Mouse (Mus musculus) spleen, adult 2 months (tissue): Measurements from ENCODE around the gene Hmg20a.

Experiments
- CTCF ChIP-seq: fragments of 200-500 bp; IDR thresholded peaks from 2 replicates; pipeline ENCODE4 v1.5.1; 2011; ENCODE audit warnings: mild to moderate bottlenecking, inconsistent platforms; ENCODE audit not compliant: insufficient read depth, insufficient read length, insufficient replicate concordance; ENCODE audit errors: extremely low read depth
- POLR2A ChIP-seq: fragments of 200-500 bp; IDR thresholded peaks from 2 replicates; pipeline ENCODE4 v1.6.1; 2011; ENCODE audit warnings: low read depth, low read length, inconsistent platforms

DNA sequence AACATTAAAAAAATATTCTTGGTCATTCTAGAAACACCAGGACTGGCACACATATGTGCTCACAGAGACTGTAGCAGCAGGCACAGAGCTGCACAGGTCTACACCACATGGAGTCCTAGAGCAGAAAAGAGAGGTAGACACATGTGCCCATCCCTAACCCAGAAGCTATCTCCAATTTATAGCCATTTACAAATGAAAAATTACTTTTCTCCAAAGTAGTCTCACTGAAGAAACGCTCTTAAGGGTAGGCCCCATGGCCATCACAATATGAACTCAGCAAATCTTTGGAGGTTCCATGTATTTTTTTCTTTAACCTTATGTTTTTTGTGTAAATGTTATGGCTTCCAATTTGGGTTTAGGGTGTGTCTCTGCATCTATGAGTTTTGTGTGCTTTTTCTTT, 1.8 kb downstream of the Hmg20a start:
- TF ChIP-seq CTCF (no peak), POLR2A (no peak)
